Mouse (Mus musculus) lung, postnatal 10 days (tissue): ENCODE results near the gene Aox4.

Source experiments
- DNase-seq: peaks from one replicate; pipeline ENCODE4 v3.0.0; 2021

Gene Aox4

GRCm38 (mm10) chr1:58253466-58253865, 43.3 kb downstream of the Aox4 start:
- no peak for DNase-seq

- DNase-seq = peak; percentile 19
Measured at GRCm38 (mm10) chr1:58257195-58257991, 47.2 kb downstream of the Aox4 start.

- no peak for DNase-seq
Measured at GRCm38 (mm10) chr1:58260311-58260710, 50.1 kb downstream of the Aox4 start.

GRCm38 (mm10) chr1:58268231-58268630, 58.0 kb downstream of the Aox4 start:
- no peak for DNase-seq

- DNase-seq = peak; percentile 73
Measured at GRCm38 (mm10) chr1:58270807-58271569, 60.8 kb downstream of the Aox4 start.

GRCm38 (mm10) chr1:58275879-58276278, 65.7 kb downstream of the Aox4 start:
- no peak for DNase-seq

- DNase-seq = no peak
Measured at GRCm38 (mm10) chr1:58278026-58278425, 67.8 kb downstream of the Aox4 start, which contains the start of gene Aox2. TSS of gene Aox2 (plus strand) at chr1:58278326.

- DNase-seq = no peak
Measured at GRCm38 (mm10) chr1:58278513-58278912, 68.3 kb downstream of the Aox4 start.

- DNase-seq = no peak
Measured at GRCm38 (mm10) chr1:58280381-58280780, 70.2 kb downstream of the Aox4 start.

- no peak for DNase-seq
Measured at GRCm38 (mm10) chr1:58280939-58281624, 70.9 kb downstream of the Aox4 start.

- no peak for DNase-seq
Measured at GRCm38 (mm10) chr1:58281625-58281988, 71.4 kb downstream of the Aox4 start.

GRCm38 (mm10) chr1:58284505-58284904, 74.3 kb downstream of the Aox4 start:
- no peak for DNase-seq

GRCm38 (mm10) chr1:58288091-58288490, 77.9 kb downstream of the Aox4 start:
- no peak for DNase-seq

GRCm38 (mm10) chr1:58289863-58290469, 79.8 kb downstream of the Aox4 start:
- no peak for DNase-seq

- peak; percentile 43 for DNase-seq
Measured at GRCm38 (mm10) chr1:58291394-58292300, 81.5 kb downstream of the Aox4 start.

- no peak for DNase-seq
Measured at GRCm38 (mm10) chr1:58294730-58295129, 84.5 kb downstream of the Aox4 start.

- DNase-seq = peak; percentile 82
Measured at GRCm38 (mm10) chr1:58296278-58296677, 86.1 kb downstream of the Aox4 start.

- DNase-seq = no peak
Measured at GRCm38 (mm10) chr1:58296821-58297220, 86.6 kb downstream of the Aox4 start.

- DNase-seq = no peak
Measured at GRCm38 (mm10) chr1:58298347-58298746, 88.2 kb downstream of the Aox4 start.

GRCm38 (mm10) chr1:58301073-58301472, 90.9 kb downstream of the Aox4 start:
- no peak for DNase-seq

- no peak for DNase-seq
Measured at GRCm38 (mm10) chr1:58302015-58302414, 91.8 kb downstream of the Aox4 start.

- DNase-seq = no peak
Measured at GRCm38 (mm10) chr1:58303009-58303408, 92.8 kb downstream of the Aox4 start.
